Mouse (Mus musculus) left cerebral cortex, postnatal 10 days (tissue): ENCODE data around the gene Gm49396. TPM values are rescaled to one million over a fixed set of nuclear protein-coding genes. Genes with fewer than 3 reads are reported as not detected.

Source experiments
- DNase-seq, 2 experiments: peaks; one replicate each; pipeline ENCODE4 v3.0.0; 2021 to 2022; ENCODE audit warnings: low spot score in 2 of 2, mixed read lengths in 1 of 2; ENCODE audit errors: extremely low spot score in 1 of 2
- intact Hi-C: fragments of 180-260 bp; cut with DNase I; formaldehyde crosslinking; loops from one replicate; pipeline ENCODE4 v1.15.1; 2025
- total RNA-seq, 2 experiments: library from RNA; stranded (reverse); gene quantifications; 2 replicates each; pipeline ENCODE4 v1.2.3; 2021

Gm49396 gene
- 1 to 10 TPM; 4.2 TPM for total RNA-seq

GRCm38 (mm10) chr7:30563117-30563905 is at the start of gene Gm49396, which contains the start of the genes U2af1l4 and Psenen:
TSS of gene Gm49396 (plus strand) at chr7:30563344.
TSS of gene U2af1l4 (plus strand) at chr7:30563301.
TSS of gene Psenen (minus strand) at chr7:30563627.
- intact Hi-C loops = no loop called here
- DNase-seq = peak; percentile 96 to 98

GRCm38 (mm10) chr7:30515003-30515760 is 48.0 kb upstream of the Gm49396 start:
- no peak for DNase-seq
- intact Hi-C loops = no loop called here

- no peak for DNase-seq
- intact Hi-C loops = no loop called here
Observed at GRCm38 (mm10) chr7:30518325-30518724, 44.8 kb upstream of the Gm49396 start.

GRCm38 (mm10) chr7:30520396-30520795 is 42.7 kb upstream of the Gm49396 start:
- intact Hi-C loops = no loop called here

GRCm38 (mm10) chr7:30520856-30521255 is 42.3 kb upstream of the Gm49396 start:
- intact Hi-C loops = no loop called here
- no peak for DNase-seq

More at GRCm38 (mm10) chr7:30520396-30520795, 42.7 kb upstream of the Gm49396 start:
- peak in 1 of 2 experiments; percentile 60 for DNase-seq

- no peak for DNase-seq
- intact Hi-C loops = no loop called here
Observed at GRCm38 (mm10) chr7:30522871-30523270, 40.3 kb upstream of the Gm49396 start.

GRCm38 (mm10) chr7:30524487-30524886 is 38.7 kb upstream of the Gm49396 start:
- DNase-seq = no peak
- intact Hi-C loops = no loop called here

- intact Hi-C loops = no loop called here
Observed at GRCm38 (mm10) chr7:30525954-30526353, 37.2 kb upstream of the Gm49396 start.

GRCm38 (mm10) chr7:30526399-30526798 is 36.7 kb upstream of the Gm49396 start:
- intact Hi-C loops = no loop called here
- no peak for DNase-seq

More at GRCm38 (mm10) chr7:30525954-30526353, 37.2 kb upstream of the Gm49396 start:
- no peak for DNase-seq

- intact Hi-C loops = no loop called here
- no peak for DNase-seq
Observed at GRCm38 (mm10) chr7:30526981-30527380, 36.2 kb upstream of the Gm49396 start.

- intact Hi-C loops = loop anchor here (5.0 kb wide), 2 partner anchors 44 to 84 kb away; partner anchors contain the start of gene Aplp1
- no peak for DNase-seq
Observed at GRCm38 (mm10) chr7:30531291-30531815, 31.8 kb upstream of the Gm49396 start.

GRCm38 (mm10) chr7:30532931-30533330 is 30.2 kb upstream of the Gm49396 start:
- intact Hi-C loops = loop anchor here (5.0 kb wide), 2 partner anchors 46 to 86 kb away; partner anchors contain the start of gene Aplp1
- peak in 1 of 2 experiments; percentile 73 for DNase-seq

GRCm38 (mm10) chr7:30533941-30534632 is 29.1 kb upstream of the Gm49396 start:
- intact Hi-C loops = loop anchor here (5.0 kb wide), 2 partner anchors 47 to 87 kb away; partner anchors contain the start of gene Aplp1
- DNase-seq = peak in 1 of 2 experiments; percentile 65

GRCm38 (mm10) chr7:30534633-30535577 is 28.2 kb upstream of the Gm49396 start, which contains the start of gene Arhgap33:
TSS of gene Arhgap33 (minus strand) at chr7:30535060.
- peak; percentile 95 to 98 for DNase-seq
- intact Hi-C loops = loop anchor here (5.0 kb wide), 2 partner anchors 48 to 88 kb away; partner anchors contain the start of gene Aplp1

- DNase-seq = no peak
- intact Hi-C loops = no loop called here
Observed at GRCm38 (mm10) chr7:30540572-30540971, 22.6 kb upstream of the Gm49396 start.

- no peak for DNase-seq
- intact Hi-C loops = no loop called here
Observed at GRCm38 (mm10) chr7:30544327-30544726, 18.8 kb upstream of the Gm49396 start.

GRCm38 (mm10) chr7:30549880-30550279 is 13.3 kb upstream of the Gm49396 start:
- intact Hi-C loops = no loop called here

More at GRCm38 (mm10) chr7:30549880-30550279, 13.3 kb upstream of the Gm49396 start:
- DNase-seq = no peak
